Mouse (Mus musculus): Measurements from ENCODE around the gene Tmem174.

DNA sequence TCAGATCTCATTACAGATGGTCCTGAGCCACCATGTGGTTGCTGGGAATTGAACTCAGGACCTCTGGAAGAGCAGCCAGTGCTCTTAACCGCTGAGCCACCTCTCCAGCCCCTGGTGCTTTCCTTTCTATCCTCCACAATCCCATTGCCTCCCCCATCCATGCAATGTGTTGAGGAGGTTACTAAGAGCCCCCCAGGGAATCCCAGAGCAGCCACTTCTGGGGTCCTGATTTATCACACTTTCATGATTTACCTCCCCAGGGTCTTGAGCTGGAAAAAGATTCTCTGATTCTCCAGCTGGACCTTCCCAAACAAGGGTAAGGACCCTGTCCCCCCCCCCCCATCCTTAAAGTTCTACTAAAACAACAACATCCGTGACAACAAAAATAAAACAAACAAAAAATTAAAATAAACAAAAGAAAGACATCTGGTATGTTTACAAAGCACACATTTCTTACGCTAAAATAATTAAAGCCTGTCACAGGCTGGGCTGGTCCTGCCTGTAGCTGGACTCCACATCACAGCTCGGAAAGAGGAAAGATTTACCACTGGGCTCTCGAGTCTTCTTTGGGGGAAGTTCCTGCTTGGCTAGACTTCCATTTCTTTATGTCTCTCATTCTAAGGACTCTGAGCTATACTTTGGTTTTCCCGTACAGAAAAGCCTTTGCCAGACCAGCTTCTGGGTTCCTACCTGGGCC is 46.4 kb downstream of the Tmem174 start:
- no peak for TF ChIP-seq CTCF (conservative IDR thresholded peaks at IDR 0.05; ENCODE audit: insufficient read depth, insufficient read length, low read depth, low read length)
- no peak for TF ChIP-seq POLR2A (IDR thresholded peaks at IDR 0.05; ENCODE audit: low read depth, low read length)

Measured in kidney, adult 2 months (tissue).